Mouse (Mus musculus) liver, embryonic 14.5 days (tissue): ENCODE data around the gene 1700001K19Rik.

Source experiments
- CTCF ChIP-seq: IDR thresholded peaks from 2 replicates; pipeline ENCODE4 v1.5.1; 2016; ENCODE audit warnings: antibody characterized with exemption, low read depth, control low read depth
- EP300 ChIP-seq: IDR thresholded peaks from 2 replicates; pipeline ENCODE4 v1.6.1; 2016; ENCODE audit warnings: antibody characterized with exemption, low read depth

GRCm38 (mm10) chr12:110697457-110697856, 15.0 kb upstream of the 1700001K19Rik start:
- TF ChIP-seq CTCF (no peak), EP300 (no peak)
